Mouse (Mus musculus): ENCODE measurements around the gene Gata5. TPM values are rescaled to one million over a fixed set of nuclear protein-coding genes. Genes with fewer than 3 reads are reported as not detected.

Gene Gata5
- polyA plus RNA-seq (2015; fragmentation: Nextera tagmentation; extraction: Ambion mirVana): 1.9 TPM in 2 replicates

- no peak for TF ChIP-seq CTCF (IDR thresholded peaks at IDR 0.05; ENCODE audit: low read depth)
- peak within 1 kb of the TSS; percentile 43; the same call in 1 of the 2 replicates for H3K9ac ChIP-seq (ENCODE audit: low read depth, low read length)
- peak; percentile 70 for DNase-seq (ENCODE audit: low spot score)
- H3K27me3 ChIP-seq (ENCODE audit: insufficient read depth, low read length): peaks cover 35% of the 10 kb centered on the region
- H3K9me3 ChIP-seq (replicated peaks; ENCODE audit: low read length): no peaks in the 10 kb centered on the region
- peak within 1 kb of the TSS; percentile 41 for H3K4me3 ChIP-seq (replicated peaks; ENCODE audit: low read depth, low read length)
- H3K36me3 ChIP-seq (ENCODE audit: insufficient read depth, low read length): no peaks in the 10 kb centered on the region
- WGBS: 0% methylated on average over 30 of the region's 33 CpGs
- no peak within 1 kb of the TSS for H3K27ac ChIP-seq
- H3K4me1 ChIP-seq (replicated peaks; ENCODE audit: insufficient read depth, low read length): 0 out of 2 replicates have a peak, but pooled peaks cover 10% of the 10 kb centered on the region
- peak; percentile 82 for ATAC-seq (replicated peaks; ENCODE audit: low FRiP score, low read depth)
- H3K4me2 ChIP-seq (ENCODE audit: low read length): peak within 1 kb of the TSS; percentile 76
Observed at GRCm38 (mm10) chr2:180334551-180334986, at the start of gene Gata5. Gata5 (minus strand) TSS chr2:180334699.

- Histone ChIP-seq H3K4me3 (replicated peaks; ENCODE audit: low read depth, low read length) (no peak overlapping the region), H3K9me3 (replicated peaks; ENCODE audit: low read length) (no peaks in the 10 kb centered on the region), H3K27me3 (ENCODE audit: insufficient read depth, low read length) (no peaks in the 10 kb centered on the region), H3K9ac (ENCODE audit: low read depth, low read length) (no peak overlapping the region), H3K4me1 (replicated peaks; ENCODE audit: insufficient read depth, low read length) (no peaks in the 10 kb centered on the region), H3K27ac (no peak overlapping the region), H3K36me3 (ENCODE audit: insufficient read depth, low read length) (no peaks in the 10 kb centered on the region), H3K4me2 (ENCODE audit: low read length) (no peak overlapping the region)
- no peak for TF ChIP-seq CTCF (IDR thresholded peaks at IDR 0.05; ENCODE audit: low read depth)
- no peak for DNase-seq (ENCODE audit: low spot score)
- ATAC-seq (replicated peaks; ENCODE audit: low FRiP score, low read depth): no peak
- WGBS: 82% methylated on average over 5 of the region's 5 CpGs
Observed at GRCm38 (mm10) chr2:180376730-180377129, 42.2 kb upstream of the Gata5 start.

- Histone ChIP-seq H3K27ac (no peak overlapping the region), H3K9me3 (replicated peaks; ENCODE audit: low read length) (no peaks in the 10 kb centered on the region), H3K27me3 (ENCODE audit: insufficient read depth, low read length) (no peaks in the 10 kb centered on the region), H3K9ac (ENCODE audit: low read depth, low read length) (no peak overlapping the region), H3K36me3 (ENCODE audit: insufficient read depth, low read length) (no peaks in the 10 kb centered on the region), H3K4me2 (ENCODE audit: low read length) (no peak overlapping the region), H3K4me3 (replicated peaks; ENCODE audit: low read depth, low read length) (no peak overlapping the region), H3K4me1 (replicated peaks; ENCODE audit: insufficient read depth, low read length) (no peaks in the 10 kb centered on the region)
- no peak for TF ChIP-seq CTCF (IDR thresholded peaks at IDR 0.05; ENCODE audit: low read depth)
- 73% methylated on average over 10 of the region's 10 CpGs for WGBS
- ATAC-seq (replicated peaks; ENCODE audit: low FRiP score, low read depth) (no peak), DNase-seq (ENCODE audit: low spot score) (no peak)
Observed at GRCm38 (mm10) chr2:180373256-180373655, 38.8 kb upstream of the Gata5 start.

GRCm38 (mm10) chr2:180368359-180368758, 33.9 kb upstream of the Gata5 start:
- no peak overlapping the region for H3K4me3 ChIP-seq (replicated peaks; ENCODE audit: low read depth, low read length)
- H3K27me3 ChIP-seq (ENCODE audit: insufficient read depth, low read length): no peaks in the 10 kb centered on the region
- TF ChIP-seq CTCF (IDR thresholded peaks at IDR 0.05; ENCODE audit: low read depth): no peak
- H3K9ac ChIP-seq (ENCODE audit: low read depth, low read length): no peak overlapping the region
- WGBS: 76% methylated on average over 5 of the region's 5 CpGs
- H3K9me3 ChIP-seq (replicated peaks; ENCODE audit: low read length): no peaks in the 10 kb centered on the region
- no peaks in the 10 kb centered on the region for H3K36me3 ChIP-seq (ENCODE audit: insufficient read depth, low read length)
- DNase-seq (ENCODE audit: low spot score) (no peak), ATAC-seq (replicated peaks; ENCODE audit: low FRiP score, low read depth) (no peak)
- H3K27ac ChIP-seq: no peak overlapping the region
- no peak overlapping the region for H3K4me2 ChIP-seq (ENCODE audit: low read length)
- no peaks in the 10 kb centered on the region for H3K4me1 ChIP-seq (replicated peaks; ENCODE audit: insufficient read depth, low read length)

GRCm38 (mm10) chr2:180367350-180367749, 32.9 kb upstream of the Gata5 start:
- WGBS: 86% methylated on average over 4 of the region's 4 CpGs
- TF ChIP-seq CTCF (IDR thresholded peaks at IDR 0.05; ENCODE audit: low read depth): no peak

GRCm38 (mm10) chr2:180363434-180363720, 28.9 kb upstream of the Gata5 start:
- Histone ChIP-seq H3K36me3 (ENCODE audit: insufficient read depth, low read length) (no peaks in the 10 kb centered on the region), H3K9ac (ENCODE audit: low read depth, low read length) (no peak overlapping the region), H3K4me3 (replicated peaks; ENCODE audit: low read depth, low read length) (no peak overlapping the region), H3K4me2 (ENCODE audit: low read length) (no peak overlapping the region), H3K27ac (no peak overlapping the region), H3K27me3 (ENCODE audit: insufficient read depth, low read length) (no peaks in the 10 kb centered on the region), H3K4me1 (replicated peaks; ENCODE audit: insufficient read depth, low read length) (no peaks in the 10 kb centered on the region), H3K9me3 (replicated peaks; ENCODE audit: low read length) (no peaks in the 10 kb centered on the region)
- TF ChIP-seq CTCF (IDR thresholded peaks at IDR 0.05; ENCODE audit: low read depth): no peak
- no peak for ATAC-seq (replicated peaks; ENCODE audit: low FRiP score, low read depth)
- 66% methylated on average over 3 of the region's 3 CpGs for WGBS
- DNase-seq (ENCODE audit: low spot score): no peak

More at GRCm38 (mm10) chr2:180367350-180367749, 32.9 kb upstream of the Gata5 start:
- Histone ChIP-seq H3K27ac (no peak overlapping the region), H3K4me3 (replicated peaks; ENCODE audit: low read depth, low read length) (no peak overlapping the region), H3K36me3 (ENCODE audit: insufficient read depth, low read length) (no peaks in the 10 kb centered on the region), H3K27me3 (ENCODE audit: insufficient read depth, low read length) (no peaks in the 10 kb centered on the region), H3K4me2 (ENCODE audit: low read length) (no peak overlapping the region), H3K4me1 (replicated peaks; ENCODE audit: insufficient read depth, low read length) (no peaks in the 10 kb centered on the region), H3K9ac (ENCODE audit: low read depth, low read length) (no peak overlapping the region), H3K9me3 (replicated peaks; ENCODE audit: low read length) (no peaks in the 10 kb centered on the region)
- ATAC-seq (replicated peaks; ENCODE audit: low FRiP score, low read depth): no peak
- no peak for DNase-seq (ENCODE audit: low spot score)
